Mouse (Mus musculus): ENCODE results near the gene Slc25a13. TPM values are rescaled to one million over a fixed set of nuclear protein-coding genes. Genes with fewer than 3 reads are reported as not detected.
"Not testable (repeated sequence)": the region's sequence is repeated elsewhere in the genome, so short reads cannot be mapped to it uniquely, and the experiment has no call there.

Gene Slc25a13
- total and polyA plus RNA-seq, 3 experiments: 15.6 to 16.7 TPM; not detected in 1

GRCm38 (mm10) chr6:6199138-6199870, 17.7 kb downstream of the Slc25a13 start:
- TF ChIP-seq TCF12 (IDR thresholded peaks at IDR 0.05; ENCODE audit: low read depth, low read length) (no peak), RCOR1 (IDR thresholded peaks at IDR 0.05; ENCODE audit: low read depth, low read length) (no peak), MEF2A (IDR thresholded peaks at IDR 0.05; ENCODE audit: extremely low read depth, insufficient replicate concordance, low read depth, low read length, poor library complexity, severe bottlenecking) (no peak), ZKSCAN1 (IDR thresholded peaks at IDR 0.05; ENCODE audit: low read depth, low read length) (no peak), POLR2A (IDR thresholded peaks at IDR 0.05; ENCODE audit: control insufficient read depth in 1 of 2, insufficient read depth in 1 of 2, low read depth in 1 of 2, low read length in 2 of 2, poor library complexity in 1 of 2) (no peak), CTCF (IDR thresholded peaks at IDR 0.05 in 2 of 3, conservative IDR thresholded peaks at IDR 0.05 in 1 of 3; ENCODE audit: control insufficient read depth in 1 of 3, insufficient read depth in 1 of 3, low read depth in 2 of 3, low read length in 3 of 3, poor library complexity in 1 of 3, severe bottlenecking in 1 of 3) (no peak), HCFC1 (IDR thresholded peaks at IDR 0.05; ENCODE audit: low read depth, low read length) (no peak), SIN3A (IDR thresholded peaks at IDR 0.05; ENCODE audit: low read length) (no peak), USF1 (IDR thresholded peaks at IDR 0.05; ENCODE audit: low read depth, low read length) (no peak), TBP (IDR thresholded peaks at IDR 0.05; ENCODE audit: low read depth, low read length) (no peak), MAFK (IDR thresholded peaks at IDR 0.05; ENCODE audit: borderline replicate concordance, low read depth, low read length) (no peak), ZC3H11A (IDR thresholded peaks at IDR 0.05; ENCODE audit: low read depth, low read length) (no peak), NRF1 (IDR thresholded peaks at IDR 0.05; ENCODE audit: insufficient read depth, low read depth, low read length, poor library complexity, severe bottlenecking) (no peak), KAT2A (conservative IDR thresholded peaks at IDR 0.05; ENCODE audit: low read depth, low read length) (no peak), BHLHE40 (IDR thresholded peaks at IDR 0.05; ENCODE audit: borderline replicate concordance, low read depth, low read length) (no peak), EP300 (IDR thresholded peaks at IDR 0.05; ENCODE audit: low read depth in 1 of 2, low read length in 2 of 2) (no peak), TAL1 (IDR thresholded peaks at IDR 0.05; ENCODE audit: low read length) (no peak), GABPA (IDR thresholded peaks at IDR 0.05; ENCODE audit: low read depth, low read length) (no peak), CHD2 (IDR thresholded peaks at IDR 0.05; ENCODE audit: low read length) (no peak), E2F4 (IDR thresholded peaks at IDR 0.05; ENCODE audit: borderline replicate concordance, low read depth, low read length) (no peak)
- H3K27ac ChIP-seq (ENCODE audit: control insufficient read depth, low read depth, low read length): no peak overlapping the region
- H3K9me3 ChIP-seq (replicated peaks; ENCODE audit: insufficient read depth, low read length): no peaks in the 10 kb centered on the region
- no peak for DNase-seq (ENCODE audit: low read depth, low spot score)
- H3K4me1 ChIP-seq (ENCODE audit: control insufficient read depth in 1 of 2, insufficient read depth in 2 of 2, low read length in 2 of 2): no peaks in the 10 kb centered on the region
- H3K4me3 ChIP-seq (ENCODE audit: control insufficient read depth in 1 of 2, insufficient read depth in 1 of 2, low read depth in 2 of 2, low read length in 2 of 2): no peak overlapping the region
- no peak overlapping the region for H3K9ac ChIP-seq (ENCODE audit: control insufficient read depth, low read depth, low read length, poor library complexity, severe bottlenecking)
- no peaks in the 10 kb centered on the region for H3K79me2 ChIP-seq (ENCODE audit: control insufficient read depth, insufficient read depth, low read length, poor library complexity)
- H3K27me3 ChIP-seq (ENCODE audit: control insufficient read depth in 1 of 2, insufficient read depth in 2 of 2, low read length in 2 of 2): no peaks in the 10 kb centered on the region
- no peaks in the 10 kb centered on the region; a peak in 1 of 4 replicates for H3K36me3 ChIP-seq (ENCODE audit: control insufficient read depth in 1 of 2, insufficient read depth in 2 of 2, low read length in 2 of 2)

- H3K4me3 ChIP-seq (ENCODE audit: control insufficient read depth in 1 of 2, insufficient read depth in 1 of 2, low read depth in 2 of 2, low read length in 2 of 2); H3K27me3 ChIP-seq (ENCODE audit: control insufficient read depth in 1 of 2, insufficient read depth in 2 of 2, low read length in 2 of 2); H3K9me3 ChIP-seq (replicated peaks; ENCODE audit: insufficient read depth, low read length); H3K27ac ChIP-seq (ENCODE audit: control insufficient read depth, low read depth, low read length); H3K9ac ChIP-seq (ENCODE audit: control insufficient read depth, low read depth, low read length, poor library complexity, severe bottlenecking); H3K79me2 ChIP-seq (ENCODE audit: control insufficient read depth, insufficient read depth, low read length, poor library complexity); H3K4me1 ChIP-seq (ENCODE audit: control insufficient read depth in 1 of 2, insufficient read depth in 2 of 2, low read length in 2 of 2); H3K36me3 ChIP-seq (ENCODE audit: control insufficient read depth in 1 of 2, insufficient read depth in 2 of 2, low read length in 2 of 2); DNase-seq (ENCODE audit: low read depth, low spot score): not testable (repeated sequence)
Observed at GRCm38 (mm10) chr6:6198056-6198455, 18.9 kb downstream of the Slc25a13 start.
